Mouse (Mus musculus): ENCODE measurements around the gene Prok2. TPM values are rescaled to one million over a fixed set of nuclear protein-coding genes. Genes with fewer than 3 reads are reported as not detected.

The Prok2 gene
- not detected for polyA plus RNA-seq (2017; shearing (Covaris generic))

DNA sequence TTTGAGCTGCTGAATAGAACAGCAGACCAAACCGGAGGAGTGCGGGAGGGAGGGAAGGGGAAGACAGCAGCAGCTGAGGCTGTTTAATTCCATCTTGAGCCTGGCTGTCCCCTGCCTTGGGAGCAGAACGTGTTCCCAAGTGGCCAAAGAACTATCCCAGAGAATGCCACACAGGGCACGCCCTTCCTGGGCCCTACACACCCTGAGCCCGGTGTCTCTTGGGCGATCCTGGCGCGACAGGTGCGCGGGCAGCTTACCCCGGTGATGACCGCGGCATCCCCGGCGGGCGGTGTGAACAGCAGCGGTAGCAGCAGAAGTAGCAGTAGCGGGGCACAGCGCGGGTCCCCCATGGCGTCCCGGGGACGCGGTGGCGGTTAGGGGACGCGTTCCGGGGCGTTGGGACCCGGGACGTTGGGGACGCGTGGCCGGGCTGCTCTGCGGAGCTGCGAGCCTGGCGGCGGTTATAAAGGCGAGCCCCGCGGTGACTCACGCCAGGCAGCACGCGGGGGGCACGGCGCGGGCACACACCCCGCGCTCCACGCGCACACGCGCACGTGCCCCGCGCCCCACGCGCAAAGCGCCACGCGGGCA is at the start of gene Prok2:
Prok2 (minus strand) TSS at position 422 of the 591 bp plus-strand sequence.

DNA sequence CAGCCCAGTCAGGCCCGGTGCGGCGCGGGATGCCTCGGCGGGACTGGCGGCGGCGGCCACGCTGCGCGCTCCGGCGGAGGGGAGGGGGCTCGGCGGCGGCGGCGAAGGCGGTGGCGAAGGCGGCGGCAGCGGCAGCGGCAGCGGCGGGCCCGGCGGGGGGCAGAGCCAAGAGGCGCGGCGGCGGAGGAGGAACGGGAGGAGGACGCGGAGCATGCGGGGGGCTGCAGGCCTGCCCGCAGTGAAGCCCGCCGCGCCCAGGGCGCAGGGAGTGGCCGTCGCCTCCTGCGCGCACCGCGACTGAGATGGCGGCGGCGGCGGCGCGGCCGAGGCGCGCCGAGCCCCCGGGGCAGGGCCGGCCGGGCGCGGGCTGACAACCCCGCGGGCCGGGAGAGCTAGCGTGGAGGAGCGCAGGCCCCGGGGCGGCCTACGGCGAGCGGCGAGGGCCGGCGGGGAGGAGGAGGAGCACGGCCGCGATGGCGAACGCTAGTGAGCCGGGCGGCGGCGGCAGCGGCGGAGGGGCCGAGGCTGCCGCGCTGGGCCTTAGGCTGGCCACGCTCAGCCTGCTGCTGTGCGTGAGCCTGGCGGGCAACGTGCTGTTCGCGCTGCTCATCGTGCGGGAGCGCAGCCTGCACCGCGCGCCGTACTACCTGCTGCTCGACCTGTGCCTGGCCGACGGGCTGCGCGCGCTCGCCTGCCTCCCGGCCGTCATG is 33.8 kb downstream of the Prok2 start, which contains the start of gene Gpr27:
Gpr27 (plus strand) TSS at position 474 of the 710 bp plus-strand sequence.

DNA sequence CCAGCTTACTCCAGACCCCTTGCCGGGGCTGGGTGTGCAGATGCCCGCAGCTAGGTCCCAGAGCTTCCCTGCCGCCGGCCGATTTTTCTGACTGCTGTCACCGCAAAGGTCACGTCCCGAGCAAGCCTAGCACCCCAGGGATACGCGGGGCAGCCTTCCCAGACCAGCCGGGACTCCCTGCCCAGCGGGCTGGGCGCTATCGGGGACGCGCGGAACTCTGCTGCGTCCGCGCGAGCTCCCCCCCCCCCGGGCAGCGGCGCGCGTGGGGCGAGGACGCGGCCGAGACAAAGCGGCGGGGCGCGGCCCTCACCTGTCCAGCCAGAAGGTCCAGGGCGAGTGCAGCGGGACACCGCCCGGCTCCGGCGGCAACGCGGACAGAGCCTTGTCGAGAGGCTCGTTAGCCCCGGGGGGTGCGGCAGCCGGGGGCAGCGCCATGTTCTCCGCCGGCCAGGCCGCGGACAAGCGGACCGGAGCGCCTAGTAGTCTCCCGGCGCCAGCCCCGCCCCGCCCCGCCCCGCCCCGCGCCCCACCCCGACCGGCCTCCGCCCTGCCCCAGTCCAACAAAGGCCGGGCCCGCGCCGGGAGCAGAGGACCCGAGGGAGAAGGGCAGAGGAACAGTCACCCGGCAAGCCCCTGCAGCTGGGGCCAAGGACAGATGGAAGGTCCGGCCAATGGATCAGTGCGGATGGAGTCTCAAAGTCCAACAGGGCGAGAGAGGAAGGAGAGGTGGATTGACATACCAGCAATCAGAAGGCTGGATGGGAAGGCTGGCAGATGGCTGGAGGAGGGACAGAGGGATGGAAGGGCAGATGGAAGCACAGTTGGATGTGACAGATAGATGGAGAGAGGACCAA is 59.6 kb downstream of the Prok2 start, which contains the start of the genes Eif4e3 and Gm20696:
Eif4e3 (minus strand) TSS at position 454 of the 854 bp plus-strand sequence.
Gm20696 (minus strand) TSS at position 480 of the 854 bp plus-strand sequence.

Other genes starting within 250 kb of the Prok2 start
- gene Foxp1, start 203.7 kb downstream of the Prok2 start, polyA plus RNA-seq (2017; shearing (Covaris generic)): 256 TPM
- gene Eif4e3, start 59.6 kb downstream of the Prok2 start, polyA plus RNA-seq (2017; shearing (Covaris generic)): 10.3 TPM
- gene Gm20696, start 59.6 kb downstream of the Prok2 start, polyA plus RNA-seq (2017; shearing (Covaris generic)): 4.8 TPM
- not detected for gene Gpr27, start 33.7 kb downstream of the Prok2 start, polyA plus RNA-seq (2017; shearing (Covaris generic))